Mouse (Mus musculus): ENCODE data around the gene Fam89a. TPM values are rescaled to one million over a fixed set of nuclear protein-coding genes. Genes with fewer than 3 reads are reported as not detected.

Gene Fam89a
- polyA plus RNA-seq (2014; fragmentation: Nextera tagmentation; extraction: Ambion mirVana) = 1.0 and 1.2 TPM in 2 replicates

DNA sequence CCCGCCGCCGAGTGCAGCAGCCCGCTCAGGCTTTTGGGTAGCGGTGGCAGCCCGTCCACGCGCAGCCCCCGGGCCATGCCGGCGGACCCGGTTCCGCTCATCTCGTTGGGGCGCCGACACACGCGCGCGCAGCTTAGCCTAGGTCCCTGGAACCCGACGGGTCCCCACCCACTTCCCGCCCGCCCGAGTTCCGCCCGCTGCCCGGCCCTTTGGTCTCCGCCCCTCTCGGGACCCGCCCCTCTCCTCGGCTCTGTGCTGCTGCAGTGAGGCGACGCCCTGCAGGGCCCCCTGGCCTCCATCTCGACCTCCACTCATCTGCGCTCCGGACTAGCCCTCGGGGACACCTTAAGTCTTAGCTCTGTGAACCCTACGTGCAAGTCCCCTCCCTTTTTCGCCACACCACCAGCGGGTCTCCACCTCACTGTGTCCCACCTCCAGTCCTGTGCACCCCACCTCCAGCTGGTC is at the start of gene Fam89a:
Fam89a (minus strand) TSS at position 124 of the 465 bp plus-strand sequence.
- Histone ChIP-seq H3K4me3 (replicated peaks; ENCODE audit: low read length) (peak within 1 kb of the TSS; percentile 45), H3K27me3 (ENCODE audit: control insufficient read depth, insufficient read depth, low read length) (peaks cover 44% of the 10 kb centered on the region), H3K9me3 (ENCODE audit: control insufficient read depth, low read length) (no peaks in the 10 kb centered on the region), H3K27ac (no peak within 1 kb of the TSS), H3K4me2 (replicated peaks) (peak within 1 kb of the TSS; percentile 74), H3K36me3 (replicated peaks; ENCODE audit: control insufficient read depth, insufficient read depth) (no peaks in the 10 kb centered on the region), H3K9ac (peak within 1 kb of the TSS; percentile 44), H3K4me1 (replicated peaks; ENCODE audit: control insufficient read depth, insufficient read depth, low read length) (peaks cover 7% of the 10 kb centered on the region; the same call in 1 of the 2 replicates)
- DNase-seq (ENCODE audit: low spot score) (no peak), ATAC-seq (ENCODE audit: low FRiP score) (peak; percentile 27; the same call in 1 of the 2 replicates)
- WGBS = under 1% methylated on average over 39 of the region's 41 CpGs

DNA sequence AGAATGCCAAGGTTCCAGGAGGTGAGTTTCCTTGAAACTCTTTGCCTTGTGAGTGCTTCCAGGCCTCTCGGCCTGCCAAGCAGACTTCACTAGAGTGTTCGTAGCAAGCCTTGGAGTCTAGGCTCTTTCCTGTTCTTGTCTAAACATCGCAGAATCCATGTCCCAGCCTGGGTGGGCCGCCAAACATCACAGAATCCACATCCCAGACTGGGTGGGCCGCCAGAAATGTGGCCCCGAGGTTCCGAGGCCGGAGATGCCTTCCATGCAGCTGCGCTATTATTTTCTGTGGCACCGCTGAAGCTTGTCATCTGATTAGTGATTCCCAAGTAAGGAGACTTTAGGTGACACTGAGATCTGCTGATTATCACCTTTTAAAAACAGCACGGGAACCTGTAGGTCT is 48.9 kb upstream of the Fam89a start:
- H3K27me3 ChIP-seq (ENCODE audit: control insufficient read depth, insufficient read depth, low read length) = no peaks in the 10 kb centered on the region
- no peak overlapping the region for H3K27ac ChIP-seq
- DNase-seq (ENCODE audit: low spot score) (no peak), ATAC-seq (ENCODE audit: low FRiP score) (no peak)
- no peaks in the 10 kb centered on the region for H3K36me3 ChIP-seq (replicated peaks; ENCODE audit: control insufficient read depth, insufficient read depth)
- H3K4me2 ChIP-seq (replicated peaks) = no peak overlapping the region
- H3K9ac ChIP-seq = no peak overlapping the region
- H3K4me3 ChIP-seq (replicated peaks; ENCODE audit: low read length) = no peak overlapping the region
- 54% methylated on average over 11 of the region's 11 CpGs for WGBS
- H3K9me3 ChIP-seq (ENCODE audit: control insufficient read depth, low read length) = no peaks in the 10 kb centered on the region
- H3K4me1 ChIP-seq (replicated peaks; ENCODE audit: control insufficient read depth, insufficient read depth, low read length) = peaks cover 25% of the 10 kb centered on the region

GRCm38 (mm10) chr8:124795781-124796488 is 44.3 kb upstream of the Fam89a start:
- peak overlapping the region; percentile 80 for H3K4me3 ChIP-seq (replicated peaks; ENCODE audit: low read length)
- 63% methylated on average over 8 of the region's 8 CpGs for WGBS
- ATAC-seq (ENCODE audit: low FRiP score) (no peak), DNase-seq (ENCODE audit: low spot score) (no peak)
- H3K9me3 ChIP-seq (ENCODE audit: control insufficient read depth, low read length) = no peaks in the 10 kb centered on the region
- no peaks in the 10 kb centered on the region for H3K36me3 ChIP-seq (replicated peaks; ENCODE audit: control insufficient read depth, insufficient read depth)
- no peak overlapping the region for H3K27ac ChIP-seq
- no peaks in the 10 kb centered on the region; the same call in 1 of the 2 replicates for H3K27me3 ChIP-seq (ENCODE audit: control insufficient read depth, insufficient read depth, low read length)
- H3K9ac ChIP-seq = peak overlapping the region; percentile 87
- H3K4me1 ChIP-seq (replicated peaks; ENCODE audit: control insufficient read depth, insufficient read depth, low read length) = peaks cover 38% of the 10 kb centered on the region
- peak overlapping the region; percentile 87 for H3K4me2 ChIP-seq (replicated peaks)

DNA sequence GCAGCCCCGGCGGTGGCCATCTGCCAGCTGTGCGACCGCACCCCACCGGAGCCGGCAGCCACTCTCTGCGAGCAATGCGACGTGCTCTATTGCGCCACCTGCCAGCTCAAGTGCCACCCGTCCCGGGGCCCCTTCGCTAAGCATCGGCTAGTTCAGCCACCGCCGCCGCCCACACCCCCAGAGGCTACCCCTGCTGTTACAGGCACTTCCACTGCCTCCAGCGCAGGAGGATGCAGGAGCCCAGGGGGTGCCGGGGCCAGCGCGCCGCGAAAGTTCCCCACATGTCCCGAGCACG is 42.8 kb upstream of the Fam89a start:
- Histone ChIP-seq H3K9ac (peak overlapping the region; percentile 87), H3K36me3 (replicated peaks; ENCODE audit: control insufficient read depth, insufficient read depth) (no peaks in the 10 kb centered on the region), H3K4me3 (replicated peaks; ENCODE audit: low read length) (peak overlapping the region; percentile 80), H3K4me1 (replicated peaks; ENCODE audit: control insufficient read depth, insufficient read depth, low read length) (peaks cover 38% of the 10 kb centered on the region), H3K27ac (peak overlapping the region; percentile 98), H3K27me3 (ENCODE audit: control insufficient read depth, insufficient read depth, low read length) (no peaks in the 10 kb centered on the region; the same call in 1 of the 2 replicates), H3K4me2 (replicated peaks) (peak overlapping the region; percentile 87), H3K9me3 (ENCODE audit: control insufficient read depth, low read length) (no peaks in the 10 kb centered on the region)
- ATAC-seq (ENCODE audit: low FRiP score) (peak; percentile 38), DNase-seq (ENCODE audit: low spot score) (peak; percentile 78)
- 2% methylated on average over 25 of the region's 25 CpGs for WGBS

GRCm38 (mm10) chr8:124793661-124794485 is 42.2 kb upstream of the Fam89a start:
- H3K4me1 ChIP-seq (replicated peaks; ENCODE audit: control insufficient read depth, insufficient read depth, low read length) = peaks cover 33% of the 10 kb centered on the region
- H3K9me3 ChIP-seq (ENCODE audit: control insufficient read depth, low read length) = no peaks in the 10 kb centered on the region
- H3K27ac ChIP-seq = peak overlapping the region; percentile 98
- under 1% methylated on average over 63 of the region's 81 CpGs for WGBS
- H3K36me3 ChIP-seq (replicated peaks; ENCODE audit: control insufficient read depth, insufficient read depth) = no peaks in the 10 kb centered on the region
- H3K4me3 ChIP-seq (replicated peaks; ENCODE audit: low read length) = peak overlapping the region; percentile 80
- H3K4me2 ChIP-seq (replicated peaks) = peak overlapping the region; percentile 87
- H3K9ac ChIP-seq = peak overlapping the region; percentile 87
- ATAC-seq (ENCODE audit: low FRiP score) = peak; percentile 10; the same call in 1 of the 2 replicates
- DNase-seq (ENCODE audit: low spot score) = peak; percentile 37
- H3K27me3 ChIP-seq (ENCODE audit: control insufficient read depth, insufficient read depth, low read length) = no peaks in the 10 kb centered on the region; the same call in 1 of the 2 replicates

DNA sequence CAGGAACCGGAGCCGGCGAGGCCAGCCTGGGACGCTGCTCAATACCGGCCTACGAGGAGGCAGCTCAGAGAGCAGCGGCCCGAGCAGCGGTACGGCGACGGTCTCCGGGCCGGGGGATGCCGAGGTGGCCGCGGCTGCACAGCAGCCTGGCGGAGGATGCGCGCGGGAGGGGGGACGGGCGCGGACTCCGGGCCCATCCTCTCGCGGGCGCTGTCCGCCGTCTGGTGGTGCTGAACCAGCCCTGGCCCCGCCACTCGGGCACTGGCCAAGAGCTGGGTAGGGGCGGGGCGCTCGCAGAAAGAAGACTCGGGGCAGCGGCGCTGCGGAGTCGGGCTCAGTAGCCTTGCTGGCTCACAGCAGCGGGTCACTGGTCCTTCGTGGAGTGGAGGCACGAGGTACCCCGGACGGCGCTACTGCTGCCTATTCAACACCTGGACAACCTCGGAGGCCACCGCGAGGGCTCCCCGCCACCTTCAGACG is 41.6 kb upstream of the Fam89a start:
- Histone ChIP-seq H3K27ac (peak overlapping the region; percentile 98), H3K4me3 (replicated peaks; ENCODE audit: low read length) (peak overlapping the region; percentile 80), H3K9me3 (ENCODE audit: control insufficient read depth, low read length) (no peaks in the 10 kb centered on the region), H3K27me3 (ENCODE audit: control insufficient read depth, insufficient read depth, low read length) (no peaks in the 10 kb centered on the region; the same call in 1 of the 2 replicates), H3K4me2 (replicated peaks) (peak overlapping the region; percentile 87), H3K36me3 (replicated peaks; ENCODE audit: control insufficient read depth, insufficient read depth) (no peaks in the 10 kb centered on the region), H3K9ac (peak overlapping the region; percentile 87), H3K4me1 (replicated peaks; ENCODE audit: control insufficient read depth, insufficient read depth, low read length) (peaks cover 33% of the 10 kb centered on the region)
- ATAC-seq (ENCODE audit: low FRiP score) = peak; percentile 68
- WGBS = under 1% methylated on average over 50 of the region's 51 CpGs
- peak; percentile 75 for DNase-seq (ENCODE audit: low spot score)

GRCm38 (mm10) chr8:124792708-124793107 is 41.1 kb upstream of the Fam89a start, which contains the start of gene Trim67:
Gene Trim67, plus strand, starts transcription at chr8:124793092.
- peaks cover 33% of the 10 kb centered on the region for H3K4me1 ChIP-seq (replicated peaks; ENCODE audit: control insufficient read depth, insufficient read depth, low read length)
- H3K9ac ChIP-seq = peak within 1 kb of the TSS; percentile 87
- DNase-seq (ENCODE audit: low spot score) (peak; percentile 88), ATAC-seq (ENCODE audit: low FRiP score) (peak; percentile 93)
- no peaks in the 10 kb centered on the region; the same call in 1 of the 2 replicates for H3K27me3 ChIP-seq (ENCODE audit: control insufficient read depth, insufficient read depth, low read length)
- peak within 1 kb of the TSS; percentile 98 for H3K27ac ChIP-seq
- peak within 1 kb of the TSS; percentile 80 for H3K4me3 ChIP-seq (replicated peaks; ENCODE audit: low read length)
- H3K9me3 ChIP-seq (ENCODE audit: control insufficient read depth, low read length) = no peaks in the 10 kb centered on the region
- no peaks in the 10 kb centered on the region for H3K36me3 ChIP-seq (replicated peaks; ENCODE audit: control insufficient read depth, insufficient read depth)
- 0% methylated on average over 28 of the region's 39 CpGs for WGBS
- H3K4me2 ChIP-seq (replicated peaks) = peak within 1 kb of the TSS; percentile 87

DNA sequence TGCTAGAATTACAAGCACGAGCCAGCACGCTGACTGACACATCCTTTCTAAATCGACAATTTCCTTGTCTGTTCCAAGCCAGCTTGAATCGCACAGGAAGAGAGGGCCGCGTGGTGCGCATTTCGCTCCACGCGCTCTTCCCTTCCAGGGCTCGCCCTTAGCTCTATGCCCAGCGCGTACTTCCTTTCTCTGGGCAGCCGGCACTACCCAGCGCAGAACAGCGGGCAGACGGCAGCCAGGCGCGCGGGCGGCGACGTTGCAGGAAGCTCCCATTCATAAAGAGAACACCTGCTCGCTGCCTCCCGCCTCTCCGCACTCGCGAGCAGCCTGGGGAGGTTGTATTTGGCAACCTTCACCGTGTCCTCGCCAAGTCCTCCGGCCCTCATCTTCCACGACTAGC is 40.6 kb upstream of the Fam89a start:
- peak; percentile 36 for ATAC-seq (ENCODE audit: low FRiP score)
- under 1% methylated on average over 32 of the region's 32 CpGs for WGBS
- Histone ChIP-seq H3K4me1 (replicated peaks; ENCODE audit: control insufficient read depth, insufficient read depth, low read length) (peaks cover 29% of the 10 kb centered on the region), H3K4me2 (replicated peaks) (peak overlapping the region; percentile 87), H3K36me3 (replicated peaks; ENCODE audit: control insufficient read depth, insufficient read depth) (no peaks in the 10 kb centered on the region), H3K27me3 (ENCODE audit: control insufficient read depth, insufficient read depth, low read length) (no peaks in the 10 kb centered on the region; the same call in 1 of the 2 replicates), H3K9ac (peak overlapping the region; percentile 87), H3K9me3 (ENCODE audit: control insufficient read depth, low read length) (no peaks in the 10 kb centered on the region), H3K4me3 (replicated peaks; ENCODE audit: low read length) (peak overlapping the region; percentile 80), H3K27ac (peak overlapping the region; percentile 98)
- DNase-seq (ENCODE audit: low spot score) = peak; percentile 61

- Histone ChIP-seq H3K36me3 (replicated peaks; ENCODE audit: control insufficient read depth, insufficient read depth) (no peaks in the 10 kb centered on the region), H3K9ac (peak overlapping the region; percentile 87), H3K4me1 (replicated peaks; ENCODE audit: control insufficient read depth, insufficient read depth, low read length) (peaks cover 25% of the 10 kb centered on the region), H3K27ac (peak overlapping the region; percentile 98), H3K9me3 (ENCODE audit: control insufficient read depth, low read length) (no peaks in the 10 kb centered on the region), H3K27me3 (ENCODE audit: control insufficient read depth, insufficient read depth, low read length) (no peaks in the 10 kb centered on the region; the same call in 1 of the 2 replicates), H3K4me3 (replicated peaks; ENCODE audit: low read length) (peak overlapping the region; percentile 80), H3K4me2 (replicated peaks) (peak overlapping the region; percentile 87)
- DNase-seq (ENCODE audit: low spot score) = no peak
- ATAC-seq (ENCODE audit: low FRiP score) = no peak
- WGBS = 43% methylated on average over 4 of the region's 4 CpGs
Observed at GRCm38 (mm10) chr8:124791751-124792150, 40.1 kb upstream of the Fam89a start.
